Mouse (Mus musculus): ENCODE measurements around the gene Ramp1. TPM values are rescaled to one million over a fixed set of nuclear protein-coding genes. Genes with fewer than 3 reads are reported as not detected.

The Ramp1 gene
- total and polyA plus RNA-seq, 3 experiments: 4.1 to 5.6 TPM; not detected in 1

DNA sequence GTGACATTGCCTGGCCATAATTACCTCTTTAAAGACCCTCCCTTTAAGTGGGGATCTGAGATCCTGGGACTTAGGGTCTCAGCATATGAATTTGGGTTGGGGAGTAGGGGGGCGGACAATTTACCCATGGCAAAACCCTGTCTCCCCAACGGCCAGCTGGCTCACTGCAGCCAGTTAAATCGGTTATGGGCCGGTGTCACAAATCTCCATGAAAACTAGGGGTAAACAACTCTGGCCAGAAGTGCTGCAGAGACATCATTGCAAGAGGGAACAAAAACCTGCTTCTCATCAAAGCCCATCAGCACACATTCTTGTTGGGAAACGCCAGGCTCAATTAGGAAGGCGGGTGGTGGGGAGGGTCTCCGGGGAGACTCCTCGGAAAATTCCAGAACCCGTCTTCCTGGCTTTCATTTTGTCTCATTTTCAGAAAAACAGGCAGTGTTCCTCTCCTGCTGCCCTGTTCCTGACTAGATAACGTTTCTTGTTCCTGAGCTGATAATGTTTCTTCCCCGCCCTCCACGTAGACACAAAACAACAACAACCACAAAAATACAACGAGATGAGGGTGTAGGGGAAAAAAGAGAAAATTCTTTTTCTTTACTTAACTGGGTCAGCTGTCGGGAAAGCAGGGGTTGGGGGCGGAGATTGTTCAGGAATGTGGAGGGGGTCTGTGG lies 47.9 kb downstream of the Ramp1 start:
- Histone ChIP-seq H3K4me1 (ENCODE audit: control insufficient read depth in 1 of 2, insufficient read depth in 2 of 2, low read length in 2 of 2) (peaks cover 30 to 31% of the 10 kb centered on the region in 2 experiments), H3K9ac (ENCODE audit: control insufficient read depth, low read depth, low read length, poor library complexity, severe bottlenecking) (peak overlapping the region; percentile 44), H3K9me3 (replicated peaks; ENCODE audit: insufficient read depth, low read length) (no peaks in the 10 kb centered on the region), H3K27ac (ENCODE audit: control insufficient read depth, low read depth, low read length) (peak overlapping the region; percentile 24), H3K4me3 (ENCODE audit: control insufficient read depth in 1 of 2, insufficient read depth in 1 of 2, low read depth in 2 of 2, low read length in 2 of 2) (peak overlapping the region; percentile 7 to 33), H3K79me2 (ENCODE audit: control insufficient read depth, insufficient read depth, low read length, poor library complexity) (no peaks in the 10 kb centered on the region), H3K27me3 (ENCODE audit: control insufficient read depth in 1 of 2, insufficient read depth in 2 of 2, low read length in 2 of 2) (no peaks in the 10 kb centered on the region), H3K36me3 (ENCODE audit: control insufficient read depth in 1 of 2, insufficient read depth in 2 of 2, low read length in 2 of 2) (peaks cover 0 to 22% of the 10 kb centered on the region in 2 experiments; a peak in 2 of 4 replicates)
- peak; percentile 46 for DNase-seq (ENCODE audit: low read depth, low spot score)
- TF ChIP-seq KAT2A (conservative IDR thresholded peaks at IDR 0.05; ENCODE audit: low read depth, low read length): no peak
- TF ChIP-seq CHD1 (IDR thresholded peaks at IDR 0.05; ENCODE audit: low read depth, low read length): no peak
- 0 out of 2 replicates have a peak, but pooled peaks have one; percentile 28 for TF ChIP-seq MAZ (IDR thresholded peaks at IDR 0.05; ENCODE audit: low read depth, low read length)
- TF ChIP-seq POLR2A (IDR thresholded peaks at IDR 0.05; ENCODE audit: control insufficient read depth in 1 of 2, insufficient read depth in 1 of 2, low read depth in 1 of 2, low read length in 2 of 2, poor library complexity in 1 of 2): no peak
- no peak for TF ChIP-seq JUND (IDR thresholded peaks at IDR 0.05; ENCODE audit: low read depth, low read length)
- TF ChIP-seq POLR2AphosphoS5 (IDR thresholded peaks at IDR 0.05; ENCODE audit: borderline replicate concordance, low read depth, low read length): no peak
- peak; percentile 73 for TF ChIP-seq TCF12 (IDR thresholded peaks at IDR 0.05; ENCODE audit: low read depth, low read length)
- peak; percentile 32; the same call in 1 of the 2 replicates for TF ChIP-seq ZKSCAN1 (IDR thresholded peaks at IDR 0.05; ENCODE audit: low read depth, low read length)
- TF ChIP-seq TAL1 (IDR thresholded peaks at IDR 0.05; ENCODE audit: low read length): no peak
- no peak for TF ChIP-seq POLR2AphosphoS2 (IDR thresholded peaks at IDR 0.05; ENCODE audit: low read length)
- TF ChIP-seq ZC3H11A (IDR thresholded peaks at IDR 0.05; ENCODE audit: low read depth, low read length): no peak
- TF ChIP-seq NRF1 (IDR thresholded peaks at IDR 0.05; ENCODE audit: insufficient read depth, low read depth, low read length, poor library complexity, severe bottlenecking): no peak
- no peak for TF ChIP-seq USF2 (IDR thresholded peaks at IDR 0.05; ENCODE audit: borderline replicate concordance in 1 of 2, insufficient read depth in 1 of 2, low read depth in 1 of 2, low read length in 2 of 2)
- TF ChIP-seq HCFC1 (IDR thresholded peaks at IDR 0.05; ENCODE audit: low read depth, low read length): 0 out of 2 replicates have a peak, but pooled peaks have one; percentile 41
- TF ChIP-seq SMC3 (IDR thresholded peaks at IDR 0.05; ENCODE audit: low read depth, low read length): no peak
- no peak for TF ChIP-seq RAD21 (IDR thresholded peaks at IDR 0.05; ENCODE audit: low read depth, low read length)
- TF ChIP-seq CTCF (IDR thresholded peaks at IDR 0.05 in 2 of 3, conservative IDR thresholded peaks at IDR 0.05 in 1 of 3; ENCODE audit: control insufficient read depth in 1 of 3, insufficient read depth in 1 of 3, low read depth in 2 of 3, low read length in 3 of 3, poor library complexity in 1 of 3, severe bottlenecking in 1 of 3): no peak
- TF ChIP-seq GABPA (IDR thresholded peaks at IDR 0.05; ENCODE audit: low read depth, low read length): no peak
- TF ChIP-seq ZMIZ1 (IDR thresholded peaks at IDR 0.05; ENCODE audit: low read depth, low read length): peak; percentile 41; the same call in 1 of the 2 replicates
- no peak for TF ChIP-seq UBTF (IDR thresholded peaks at IDR 0.05; ENCODE audit: borderline replicate concordance, insufficient read depth, low read depth, low read length)
- peak; percentile 62 for TF ChIP-seq ELF1 (IDR thresholded peaks at IDR 0.05; ENCODE audit: low read depth, low read length)
- TF ChIP-seq ETS1 (IDR thresholded peaks at IDR 0.05; ENCODE audit: low read depth, low read length): peak; percentile 64
- TF ChIP-seq ZNF384 (IDR thresholded peaks at IDR 0.05; ENCODE audit: low read depth, low read length): no peak
- TF ChIP-seq BHLHE40 (IDR thresholded peaks at IDR 0.05; ENCODE audit: borderline replicate concordance, low read depth, low read length): 0 out of 2 replicates have a peak, but pooled peaks have one; percentile 7
- no peak for TF ChIP-seq USF1 (IDR thresholded peaks at IDR 0.05; ENCODE audit: low read depth, low read length)
- TF ChIP-seq EP300 (IDR thresholded peaks at IDR 0.05; ENCODE audit: low read depth in 1 of 2, low read length in 2 of 2): peak; percentile 65 to 72
- TF ChIP-seq MYB (IDR thresholded peaks at IDR 0.05; ENCODE audit: low read depth, low read length): peak; percentile 38; the same call in 1 of the 2 replicates
- TF ChIP-seq RCOR1 (IDR thresholded peaks at IDR 0.05; ENCODE audit: low read depth, low read length): peak; percentile 24; the same call in 1 of the 2 replicates
- TF ChIP-seq MAFK (IDR thresholded peaks at IDR 0.05; ENCODE audit: borderline replicate concordance, low read depth, low read length): no peak
- no peak for TF ChIP-seq NELFE (IDR thresholded peaks at IDR 0.05; ENCODE audit: low read depth, low read length)
- TF ChIP-seq MYC (IDR thresholded peaks at IDR 0.05; ENCODE audit: low read depth, low read length): no peak
- peak; percentile 81 for TF ChIP-seq GATA1 (IDR thresholded peaks at IDR 0.05; ENCODE audit: low read depth, low read length)
- TF ChIP-seq SIN3A (IDR thresholded peaks at IDR 0.05; ENCODE audit: low read length): 0 out of 2 replicates have a peak, but pooled peaks have one; percentile 49
- TF ChIP-seq TBP (IDR thresholded peaks at IDR 0.05; ENCODE audit: low read depth, low read length): no peak
- TF ChIP-seq CHD2 (IDR thresholded peaks at IDR 0.05; ENCODE audit: low read length): no peak
- no peak for TF ChIP-seq MXI1 (IDR thresholded peaks at IDR 0.05; ENCODE audit: low read depth, low read length)
